Mouse (Mus musculus) liver, postnatal 0 days (tissue): Measurements from ENCODE around the gene Stk11.

Source experiments
- CTCF ChIP-seq: sonication (generic); IDR thresholded peaks from 2 replicates; pipeline ENCODE4 v1.5.1; 2016; ENCODE audit warnings: antibody characterized with exemption, low read depth
- EP300 ChIP-seq: IDR thresholded peaks from 2 replicates; pipeline ENCODE4 v1.6.1; 2016; ENCODE audit warnings: antibody characterized with exemption, low read depth, mild to moderate bottlenecking

DNA sequence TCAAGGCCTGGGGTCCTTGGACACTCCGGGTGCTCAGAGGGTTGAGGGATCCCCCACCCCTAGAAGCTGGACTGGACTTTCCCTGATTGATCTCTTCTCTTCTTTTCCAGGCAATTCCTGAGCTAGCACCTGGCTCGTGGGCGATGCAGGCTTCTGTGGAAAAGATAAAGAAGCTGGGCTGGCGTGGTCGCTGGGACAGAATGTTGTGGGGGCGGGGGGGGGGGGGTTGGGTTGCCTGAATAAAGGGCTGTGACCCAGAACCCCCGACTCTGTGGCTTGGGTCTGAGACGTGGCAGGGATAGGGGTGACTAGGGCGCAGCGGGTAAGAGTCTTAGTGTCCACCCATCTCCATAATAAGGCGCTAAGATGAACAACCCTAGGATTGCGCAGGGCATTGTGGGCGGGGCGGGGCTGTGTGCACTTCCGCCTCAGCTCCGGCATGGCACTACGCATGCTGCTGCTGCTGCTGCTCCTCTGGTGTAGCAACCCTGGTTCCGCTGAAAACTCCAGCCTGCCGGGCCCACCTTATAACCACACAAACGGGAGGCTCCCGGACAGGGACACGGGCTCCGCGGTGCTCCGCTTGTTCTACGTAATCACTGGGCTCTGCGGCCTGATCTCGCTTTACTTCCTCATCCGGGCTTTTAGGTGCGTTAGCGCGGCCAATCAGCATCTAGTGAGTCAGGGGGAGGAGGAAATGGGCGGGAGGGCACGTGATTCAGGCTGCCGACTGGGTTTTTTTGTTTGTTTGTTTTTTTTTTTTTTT, 57.1 kb downstream of the Stk11 start, which contains the start of gene 1600002K03Rik:
- no peak for TF ChIP-seq CTCF
- TF ChIP-seq EP300 = no peak; the same call in 1 of the 2 replicates
